Mouse (Mus musculus): ENCODE data around the gene Gspt2. TPM values are rescaled to one million over a fixed set of nuclear protein-coding genes. Genes with fewer than 3 reads are reported as not detected.

Gspt2 gene
- 1.7 TPM for polyA plus RNA-seq (2014; fragmentation: Illumina TruSeq; extraction: RNeasy Lipid Tissue Mini Kit (QIAGEN cat#74804); ENCODE audit: low replicate concordance)

DNA sequence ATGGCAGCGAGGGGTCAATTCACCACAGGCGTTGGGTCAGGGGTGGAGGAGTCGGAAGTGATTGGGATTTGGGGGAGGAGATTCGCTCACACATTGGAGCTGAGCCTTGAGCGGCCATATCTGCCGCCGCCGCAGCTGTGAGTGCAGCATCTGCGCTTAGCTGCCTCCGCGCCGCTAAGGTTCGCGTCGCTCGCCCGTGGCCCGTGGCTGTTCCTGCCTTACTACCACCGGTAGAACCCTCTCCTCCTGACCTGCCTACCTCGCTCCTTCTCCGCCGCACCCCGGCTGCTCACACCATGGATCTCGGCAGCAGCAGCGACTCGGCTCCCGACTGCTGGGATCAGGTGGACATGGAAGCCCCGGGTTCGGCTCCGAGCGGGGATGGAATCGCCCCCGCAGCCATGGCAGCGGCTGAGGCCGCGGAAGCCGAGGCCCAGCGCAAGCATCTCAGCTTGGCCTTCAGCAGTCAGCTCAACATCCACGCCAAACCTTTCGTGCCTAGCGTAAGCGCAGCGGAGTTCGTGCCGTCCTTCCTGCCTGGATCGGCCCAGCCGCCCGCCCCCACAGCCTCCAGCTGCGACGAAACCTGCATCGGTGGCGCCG, at the start of gene Gspt2:
Gene Gspt2 (plus strand): TSS at position 109 of the 603 bp plus-strand sequence.

Other genes with a start within 250 kb of the Gspt2 start
- gene Maged1, start 93.9 kb upstream of the Gspt2 start, polyA plus RNA-seq (2014; fragmentation: Illumina TruSeq; extraction: RNeasy Lipid Tissue Mini Kit (QIAGEN cat#74804); ENCODE audit: low replicate concordance) = 11.1 TPM
- 7.4 TPM for gene Zxdb, start 88.5 kb downstream of the Gspt2 start, polyA plus RNA-seq (2014; fragmentation: Illumina TruSeq; extraction: RNeasy Lipid Tissue Mini Kit (QIAGEN cat#74804); ENCODE audit: low replicate concordance)

All from small intestine, adult 10 weeks (tissue).